Mouse (Mus musculus): Measurements from ENCODE around the gene Crlf2. TPM values are rescaled to one million over a fixed set of nuclear protein-coding genes. Genes with fewer than 3 reads are reported as not detected.

Gene Crlf2
- total RNA-seq, 2 experiments from 2014 or later: 23.1 to 25.9 TPM

DNA sequence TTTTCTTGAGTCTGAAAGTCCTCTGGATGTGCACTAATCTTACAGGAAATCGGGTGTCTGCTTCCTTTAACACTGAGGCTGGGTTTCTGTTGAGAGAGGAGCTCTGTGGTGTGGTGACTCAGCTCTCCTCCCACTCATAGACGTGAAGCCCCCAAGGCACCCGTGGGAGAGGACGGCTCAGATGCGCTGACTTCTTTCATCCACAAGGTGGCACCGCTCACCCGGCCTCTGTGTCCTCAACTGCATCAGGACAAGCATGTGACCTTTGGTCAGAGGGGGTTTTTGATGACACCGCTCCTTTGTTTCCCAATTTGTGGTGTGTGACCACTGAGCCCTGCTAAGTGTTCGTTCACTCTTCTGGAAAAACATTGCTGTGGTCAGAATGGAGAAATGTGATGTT, 10.1 kb downstream of the Crlf2 start:
- peak; percentile 30 for DNase-seq

- no peak for DNase-seq
These were observed 11.7 kb downstream of the Crlf2 start for GRCm38 (mm10) chr5:109547112-109547511.

GRCm38 (mm10) chr5:109509679-109510078, 49.1 kb downstream of the Crlf2 start:
- no peak for DNase-seq

DNA sequence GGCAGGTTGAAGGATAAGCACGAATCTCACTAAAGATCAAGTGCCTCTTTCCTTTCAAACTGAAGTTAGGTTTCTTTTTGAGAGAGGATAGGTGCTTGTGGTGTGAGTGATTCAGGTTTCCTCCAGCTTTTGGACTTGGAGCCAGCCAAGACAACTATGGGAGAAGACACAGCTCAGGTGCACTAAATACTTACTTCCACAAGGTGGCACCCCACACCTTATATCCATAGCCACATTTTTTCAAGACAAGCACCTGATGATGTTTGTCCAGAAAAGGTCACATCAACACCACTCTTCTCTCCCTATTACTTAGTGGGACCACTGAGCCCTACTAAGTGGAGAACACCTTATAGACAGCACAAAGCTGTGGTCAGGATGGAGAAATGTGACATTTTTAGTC, 52.1 kb downstream of the Crlf2 start:
- peak; percentile 36 for DNase-seq

Other genes starting within 250 kb of the Crlf2 start
- not detected for gene Vmn2r16, start 228.8 kb downstream of the Crlf2 start, total RNA-seq (2021)
- gene Vmn2r17, start 139.3 kb downstream of the Crlf2 start, total RNA-seq (2021): not detected
- 1 to 10 TPM; 1.5 to 3.5 TPM for gene 5430403G16Rik, start 132.0 kb upstream of the Crlf2 start, total RNA-seq (2021)
- gene 4930522L14Rik, start 192.9 kb upstream of the Crlf2 start, total RNA-seq (2021): 10 to 100 TPM in 1 of 2 experiments, 1 to 10 TPM in 1; 4.5 to 10.4 TPM